Mouse (Mus musculus) bone marrow, adult 2 months (tissue): ENCODE results near the gene Tmc6.

Experiments
- CTCF ChIP-seq: fragments of 200-500 bp; IDR thresholded peaks from 2 replicates; pipeline ENCODE4 v1.5.1; 2011; ENCODE audit warnings: low read length, control low read depth; ENCODE audit not compliant: control insufficient read depth, insufficient read depth
- POLR2A ChIP-seq: fragments of 200-500 bp; IDR thresholded peaks from 2 replicates; pipeline ENCODE4 v1.6.1; 2011; ENCODE audit warnings: low read depth, mild to moderate bottlenecking, control low read depth, low read length, borderline replicate concordance; ENCODE audit not compliant: control insufficient read depth

GRCm38 (mm10) chr11:117741128-117741527 lies 40.9 kb downstream of the Tmc6 start:
- TF ChIP-seq CTCF (no peak), POLR2A (no peak)
